Mouse (Mus musculus): ENCODE data around the gene Arl1. TPM values are rescaled to one million over a fixed set of nuclear protein-coding genes. Genes with fewer than 3 reads are reported as not detected.
"Not testable (repeated sequence)": the region's sequence is repeated elsewhere in the genome, so short reads cannot be mapped to it uniquely, and the experiment has no call there.

Gene Arl1
- polyA plus RNA-seq, 1 experiment from 2014 or later: 192 TPM

GRCm38 (mm10) chr10:88739818-88740217, 9.2 kb downstream of the Arl1 start:
- H3K36me3 ChIP-seq (ENCODE audit: control insufficient read depth, insufficient read depth, low read length): peaks cover 23% of the 10 kb centered on the region
- peak; percentile 78 for ATAC-seq
- no peak overlapping the region for H3K9ac ChIP-seq (ENCODE audit: low read depth, low read length)
- no peaks in the 10 kb centered on the region for H3K27me3 ChIP-seq (replicated peaks; ENCODE audit: control insufficient read depth, insufficient read depth, low read length)
- H3K4me3 ChIP-seq (ENCODE audit: low read length): no peak overlapping the region
- H3K4me1 ChIP-seq (ENCODE audit: control insufficient read depth, insufficient read depth, low read length): no peaks in the 10 kb centered on the region
- H3K27ac ChIP-seq (ENCODE audit: low read length): no peak overlapping the region
- no peaks in the 10 kb centered on the region for H3K9me3 ChIP-seq (ENCODE audit: control insufficient read depth, low read length)
- H3K4me2 ChIP-seq (ENCODE audit: low read depth, low read length): no peak overlapping the region
- WGBS: 62% methylated on average over 1 of the region's 1 CpGs

- peaks cover 22% of the 10 kb centered on the region for H3K36me3 ChIP-seq (ENCODE audit: control insufficient read depth, insufficient read depth, low read length)
- no peak overlapping the region for H3K9ac ChIP-seq (ENCODE audit: low read depth, low read length)
- no peak overlapping the region for H3K27ac ChIP-seq (ENCODE audit: low read length)
- WGBS: 80% methylated on average over 5 of the region's 5 CpGs
- no peak overlapping the region for H3K4me2 ChIP-seq (ENCODE audit: low read depth, low read length)
- H3K9me3 ChIP-seq (ENCODE audit: control insufficient read depth, low read length): no peaks in the 10 kb centered on the region
- no peak overlapping the region for H3K4me3 ChIP-seq (ENCODE audit: low read length)
- ATAC-seq: no peak
- H3K27me3 ChIP-seq (replicated peaks; ENCODE audit: control insufficient read depth, insufficient read depth, low read length): no peaks in the 10 kb centered on the region
- no peaks in the 10 kb centered on the region for H3K4me1 ChIP-seq (ENCODE audit: control insufficient read depth, insufficient read depth, low read length)
Measured at GRCm38 (mm10) chr10:88740781-88741180, 10.1 kb downstream of the Arl1 start.

- Histone ChIP-seq H3K4me1 (ENCODE audit: control insufficient read depth, insufficient read depth, low read length) (no peaks in the 10 kb centered on the region), H3K9ac (ENCODE audit: low read depth, low read length) (no peak overlapping the region), H3K4me3 (ENCODE audit: low read length) (no peak overlapping the region), H3K36me3 (ENCODE audit: control insufficient read depth, insufficient read depth, low read length) (peaks cover 22% of the 10 kb centered on the region), H3K27me3 (replicated peaks; ENCODE audit: control insufficient read depth, insufficient read depth, low read length) (no peaks in the 10 kb centered on the region), H3K4me2 (ENCODE audit: low read depth, low read length) (no peak overlapping the region), H3K9me3 (ENCODE audit: control insufficient read depth, low read length) (no peaks in the 10 kb centered on the region), H3K27ac (ENCODE audit: low read length) (no peak overlapping the region)
- no peak for ATAC-seq
- 87% methylated on average over 2 of the region's 2 CpGs for WGBS
Measured at GRCm38 (mm10) chr10:88741426-88741825, 10.8 kb downstream of the Arl1 start.

GRCm38 (mm10) chr10:88761524-88762212, 31.0 kb downstream of the Arl1 start:
- 91% methylated on average over 13 of the region's 13 CpGs for WGBS

GRCm38 (mm10) chr10:88765431-88766142, 34.9 kb downstream of the Arl1 start:
- no peak overlapping the region for H3K27ac ChIP-seq (ENCODE audit: low read length)
- no peak overlapping the region for H3K4me3 ChIP-seq (ENCODE audit: low read length)
- H3K27me3 ChIP-seq (replicated peaks; ENCODE audit: control insufficient read depth, insufficient read depth, low read length): no peaks in the 10 kb centered on the region
- no peak overlapping the region for H3K4me2 ChIP-seq (ENCODE audit: low read depth, low read length)
- no peak for ATAC-seq
- peaks cover 13% of the 10 kb centered on the region; the same call in 1 of the 2 replicates for H3K36me3 ChIP-seq (ENCODE audit: control insufficient read depth, insufficient read depth, low read length)
- H3K9me3 ChIP-seq (ENCODE audit: control insufficient read depth, low read length): no peaks in the 10 kb centered on the region
- no peak overlapping the region for H3K9ac ChIP-seq (ENCODE audit: low read depth, low read length)
- WGBS: 81% methylated on average over 15 of the region's 15 CpGs
- no peaks in the 10 kb centered on the region for H3K4me1 ChIP-seq (ENCODE audit: control insufficient read depth, insufficient read depth, low read length)

More at GRCm38 (mm10) chr10:88761524-88762212, 31.0 kb downstream of the Arl1 start:
- H3K27me3 ChIP-seq (replicated peaks; ENCODE audit: control insufficient read depth, insufficient read depth, low read length): no peaks in the 10 kb centered on the region
- no peak overlapping the region for H3K4me3 ChIP-seq (ENCODE audit: low read length)
- no peak overlapping the region for H3K4me2 ChIP-seq (ENCODE audit: low read depth, low read length)
- no peak for ATAC-seq
- H3K36me3 ChIP-seq (ENCODE audit: control insufficient read depth, insufficient read depth, low read length): peaks cover 14% of the 10 kb centered on the region; the same call in 1 of the 2 replicates
- H3K9me3 ChIP-seq (ENCODE audit: control insufficient read depth, low read length): no peaks in the 10 kb centered on the region
- H3K4me1 ChIP-seq (ENCODE audit: control insufficient read depth, insufficient read depth, low read length): no peaks in the 10 kb centered on the region
- H3K27ac ChIP-seq (ENCODE audit: low read length): no peak overlapping the region
- H3K9ac ChIP-seq (ENCODE audit: low read depth, low read length): no peak overlapping the region

GRCm38 (mm10) chr10:88768961-88769360, 38.3 kb downstream of the Arl1 start:
- H3K4me2 ChIP-seq (ENCODE audit: low read depth, low read length): no peak overlapping the region
- no peaks in the 10 kb centered on the region for H3K4me1 ChIP-seq (ENCODE audit: control insufficient read depth, insufficient read depth, low read length)
- no peaks in the 10 kb centered on the region for H3K9me3 ChIP-seq (ENCODE audit: control insufficient read depth, low read length)
- H3K27me3 ChIP-seq (replicated peaks; ENCODE audit: control insufficient read depth, insufficient read depth, low read length): no peaks in the 10 kb centered on the region
- no peak overlapping the region for H3K9ac ChIP-seq (ENCODE audit: low read depth, low read length)
- ATAC-seq: no peak
- peaks cover 13% of the 10 kb centered on the region; the same call in 1 of the 2 replicates for H3K36me3 ChIP-seq (ENCODE audit: control insufficient read depth, insufficient read depth, low read length)
- WGBS: 92% methylated on average over 5 of the region's 5 CpGs
- H3K4me3 ChIP-seq (ENCODE audit: low read length): no peak overlapping the region
- H3K27ac ChIP-seq (ENCODE audit: low read length): no peak overlapping the region

GRCm38 (mm10) chr10:88769676-88770075, 39.0 kb downstream of the Arl1 start:
- Histone ChIP-seq H3K27me3 (replicated peaks; ENCODE audit: control insufficient read depth, insufficient read depth, low read length) (no peaks in the 10 kb centered on the region), H3K4me2 (ENCODE audit: low read depth, low read length) (no peak overlapping the region), H3K4me3 (ENCODE audit: low read length) (no peak overlapping the region), H3K4me1 (ENCODE audit: control insufficient read depth, insufficient read depth, low read length) (no peaks in the 10 kb centered on the region), H3K36me3 (ENCODE audit: control insufficient read depth, insufficient read depth, low read length) (peaks cover 13% of the 10 kb centered on the region; the same call in 1 of the 2 replicates), H3K9me3 (ENCODE audit: control insufficient read depth, low read length) (no peaks in the 10 kb centered on the region), H3K27ac (ENCODE audit: low read length) (no peak overlapping the region), H3K9ac (ENCODE audit: low read depth, low read length) (no peak overlapping the region)
- ATAC-seq: no peak
- WGBS: 94% methylated on average over 7 of the region's 7 CpGs

GRCm38 (mm10) chr10:88772965-88773364, 42.3 kb downstream of the Arl1 start:
- H3K27ac ChIP-seq (ENCODE audit: low read length): not testable (repeated sequence)
- WGBS: 87% methylated on average over 5 of the region's 5 CpGs
- H3K36me3 ChIP-seq (ENCODE audit: control insufficient read depth, insufficient read depth, low read length): peaks cover 15% of the 10 kb centered on the region; the same call in 1 of the 2 replicates

GRCm38 (mm10) chr10:88776206-88776605, 45.5 kb downstream of the Arl1 start:
- WGBS: 88% methylated on average over 6 of the region's 6 CpGs
- no peak overlapping the region for H3K27ac ChIP-seq (ENCODE audit: low read length)
- no peaks in the 10 kb centered on the region for H3K27me3 ChIP-seq (replicated peaks; ENCODE audit: control insufficient read depth, insufficient read depth, low read length)
- H3K4me3 ChIP-seq (ENCODE audit: low read length): no peak overlapping the region
- H3K9me3 ChIP-seq (ENCODE audit: control insufficient read depth, low read length): no peaks in the 10 kb centered on the region
- H3K4me1 ChIP-seq (ENCODE audit: control insufficient read depth, insufficient read depth, low read length): no peaks in the 10 kb centered on the region
- no peak for ATAC-seq
- H3K9ac ChIP-seq (ENCODE audit: low read depth, low read length): no peak overlapping the region
- H3K4me2 ChIP-seq (ENCODE audit: low read depth, low read length): no peak overlapping the region
- H3K36me3 ChIP-seq (ENCODE audit: control insufficient read depth, insufficient read depth, low read length): peaks cover 9% of the 10 kb centered on the region; the same call in 1 of the 2 replicates

More at GRCm38 (mm10) chr10:88772965-88773364, 42.3 kb downstream of the Arl1 start:
- not testable (repeated sequence) for H3K4me3 ChIP-seq (ENCODE audit: low read length); H3K9me3 ChIP-seq (ENCODE audit: control insufficient read depth, low read length); H3K4me1 ChIP-seq (ENCODE audit: control insufficient read depth, insufficient read depth, low read length); H3K27me3 ChIP-seq (replicated peaks; ENCODE audit: control insufficient read depth, insufficient read depth, low read length); H3K4me2 ChIP-seq (ENCODE audit: low read depth, low read length); ATAC-seq; H3K9ac ChIP-seq (ENCODE audit: low read depth, low read length)
